In the genomic region with DNA sequence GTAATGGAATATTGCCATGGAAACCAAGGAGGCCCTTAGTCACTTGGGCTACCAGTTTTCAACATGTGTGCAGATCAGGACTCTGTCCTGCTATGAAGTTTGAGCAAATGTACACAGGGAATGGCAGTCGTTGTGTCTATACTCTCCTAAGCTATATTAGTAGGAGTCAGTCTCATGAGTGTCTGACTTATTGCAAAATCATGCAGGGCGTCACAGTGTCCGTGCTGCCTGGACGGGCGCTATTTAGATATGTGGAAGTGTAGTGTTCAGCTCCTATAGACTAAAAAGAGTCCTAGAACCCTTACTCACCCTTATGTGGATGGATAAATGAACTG, we compare ENCODE assay signal across 9 mouse cellular contexts.
DNase-seq lines count a peak whose midpoint lies in the region; ATAC-seq and TF ChIP-seq lines count a peak whose summit lies in the region.
"Had no signal": no experiment of that assay in that cellular context is flagged by ENCODE, and none has a peak within 500 bp of the region (broad histone marks: within the 10 kb centered on the region; RNA-seq: fewer than 3 reads in every experiment).

No protein-coding gene starts in this region.

- H3K4me1 ChIP-seq in heart, embryonic 16.5 days (ENCODE audit: control insufficient read depth, insufficient read depth, low read length), result no peaks in the 10 kb centered on the region
- H3K4me1 ChIP-seq in midbrain, embryonic 10.5 days, result peaks cover 6% of the 10 kb centered on the region
- no peaks in the 10 kb centered on the region for H3K4me1 ChIP-seq in midbrain, embryonic 14.5 days (ENCODE audit: control insufficient read depth, insufficient read depth, low read length)
- H3K4me1 ChIP-seq in intestine, embryonic 15.5 days (replicated peaks), result no peaks in the 10 kb centered on the region
- no peaks in the 10 kb centered on the region for H3K4me1 ChIP-seq in stomach, postnatal 0 days (replicated peaks; ENCODE audit: control insufficient read depth, insufficient read depth)
- H3K4me1 ChIP-seq: liver, embryonic 15.5 days had no signal

- H3K4me2 ChIP-seq in heart, embryonic 16.5 days (ENCODE audit: low read depth, low read length), result peak overlapping the region; percentile 67
- H3K4me2 ChIP-seq in midbrain, embryonic 14.5 days (ENCODE audit: low read length), result no peak overlapping the region
- H3K4me2 ChIP-seq in intestine, embryonic 15.5 days (replicated peaks), result peak overlapping the region; percentile 50
- H3K4me2 ChIP-seq in stomach, postnatal 0 days (replicated peaks; ENCODE audit: low read depth), result peak overlapping the region; percentile 52
- H3K4me2 ChIP-seq: liver, embryonic 15.5 days had no signal

- H3K36me3 ChIP-seq in heart, embryonic 16.5 days (ENCODE audit: control insufficient read depth, insufficient read depth), result no peaks in the 10 kb centered on the region
- no peaks in the 10 kb centered on the region for H3K36me3 ChIP-seq in midbrain, embryonic 10.5 days
- H3K36me3 ChIP-seq in midbrain, embryonic 14.5 days (ENCODE audit: control insufficient read depth, insufficient read depth, low read length), result no peaks in the 10 kb centered on the region
- no peaks in the 10 kb centered on the region for H3K36me3 ChIP-seq in intestine, embryonic 15.5 days
- H3K36me3 ChIP-seq in stomach, postnatal 0 days (ENCODE audit: control insufficient read depth, insufficient read depth, low read length), result no peaks in the 10 kb centered on the region
- H3K36me3 ChIP-seq: liver, embryonic 15.5 days had no signal

- no peaks in the 10 kb centered on the region for H3K9me3 ChIP-seq in heart, embryonic 16.5 days (replicated peaks; ENCODE audit: control insufficient read depth, low read length)
- H3K9me3 ChIP-seq in midbrain, embryonic 10.5 days (replicated peaks), result no peaks in the 10 kb centered on the region
- no peaks in the 10 kb centered on the region for H3K9me3 ChIP-seq in midbrain, embryonic 14.5 days (ENCODE audit: control insufficient read depth, low read length)
- no peaks in the 10 kb centered on the region for H3K9me3 ChIP-seq in intestine, embryonic 15.5 days
- no peaks in the 10 kb centered on the region for H3K9me3 ChIP-seq in stomach, postnatal 0 days (ENCODE audit: control insufficient read depth, low read length)
- H3K9me3 ChIP-seq: liver, embryonic 15.5 days had no signal

- TF ChIP-seq CTCF in stomach, postnatal 0 days (IDR thresholded peaks at IDR 0.05; ENCODE audit: low read depth), result no peak

- peak overlapping the region; percentile 57 for H3K4me3 ChIP-seq in heart, embryonic 16.5 days (ENCODE audit: low read length)
- no peak overlapping the region for H3K4me3 ChIP-seq in midbrain, embryonic 10.5 days
- no peak overlapping the region for H3K4me3 ChIP-seq in midbrain, embryonic 14.5 days (replicated peaks; ENCODE audit: low read depth, low read length)
- peak overlapping the region; percentile 35 for H3K4me3 ChIP-seq in intestine, embryonic 15.5 days (replicated peaks)
- peak overlapping the region; percentile 34; the same call in 1 of the 2 replicates for H3K4me3 ChIP-seq in stomach, postnatal 0 days (ENCODE audit: low read depth, low read length)
- H3K4me3 ChIP-seq: liver, embryonic 15.5 days had no signal

- peak; percentile 51 for ATAC-seq in heart, embryonic 16.5 days (replicated peaks; ENCODE audit: extremely low read depth, insufficient read depth, low FRiP score)
- ATAC-seq in midbrain, embryonic 14.5 days (ENCODE audit: low FRiP score, low TSS enrichment), result no peak
- no peak; the same call in 1 of the 2 replicates for ATAC-seq in intestine, embryonic 15.5 days
- no peak; the same call in 1 of the 2 replicates for ATAC-seq in stomach, postnatal 0 days (ENCODE audit: low FRiP score, low TSS enrichment)

- no peak for TF ChIP-seq EP300 in stomach, postnatal 0 days (optimal IDR thresholded peaks at IDR 0.05)

- 38% methylated on average over 5 of the region's 5 CpGs for WGBS in heart, embryonic 16.5 days
- WGBS in midbrain, embryonic 10.5 days, result 85% methylated on average over 5 of the region's 5 CpGs
- 91% methylated on average over 5 of the region's 5 CpGs for WGBS in midbrain, embryonic 14.5 days
- WGBS in intestine, embryonic 15.5 days, result 39% methylated on average over 5 of the region's 5 CpGs
- 51% methylated on average over 5 of the region's 5 CpGs for WGBS in stomach, postnatal 0 days

- H3K27me3 ChIP-seq in heart, embryonic 16.5 days (ENCODE audit: control insufficient read depth, insufficient read depth, low read length), result no peaks in the 10 kb centered on the region
- H3K27me3 ChIP-seq in midbrain, embryonic 10.5 days (ENCODE audit: low read depth, poor library complexity, severe bottlenecking), result no peaks in the 10 kb centered on the region
- no peaks in the 10 kb centered on the region for H3K27me3 ChIP-seq in midbrain, embryonic 14.5 days (ENCODE audit: control insufficient read depth, insufficient read depth, low read length)
- H3K27me3 ChIP-seq in intestine, embryonic 15.5 days (replicated peaks), result no peaks in the 10 kb centered on the region
- no peaks in the 10 kb centered on the region for H3K27me3 ChIP-seq in stomach, postnatal 0 days (ENCODE audit: control insufficient read depth, insufficient read depth, low read length)
- H3K27me3 ChIP-seq: liver, embryonic 15.5 days had no signal

- no peak for DNase-seq in heart, adult 9 months (ENCODE audit: low spot score in 2 of 2)
- DNase-seq in midbrain, embryonic 10.5 days (ENCODE audit: low spot score), result no peak
- no peak for DNase-seq in midbrain, embryonic 14.5 days
- DNase-seq in stomach, postnatal 0 days (ENCODE audit: low spot score), result no peak
- no peak for DNase-seq in right cerebral cortex, adult 2 months (ENCODE audit: low spot score in 2 of 2)
- DNase-seq in thymus, postnatal 14 days, result no peak

- peak overlapping the region; percentile 73 for H3K9ac ChIP-seq in heart, embryonic 16.5 days (ENCODE audit: low read length)
- no peak overlapping the region for H3K9ac ChIP-seq in midbrain, embryonic 14.5 days (replicated peaks; ENCODE audit: low read length)
- H3K9ac ChIP-seq in intestine, embryonic 15.5 days, result peak overlapping the region; percentile 33
- peak overlapping the region; percentile 58; the same call in 1 of the 2 replicates for H3K9ac ChIP-seq in stomach, postnatal 0 days (ENCODE audit: low read length)
- H3K9ac ChIP-seq: liver, embryonic 15.5 days had no signal

- peak overlapping the region; percentile 93 for H3K27ac ChIP-seq in heart, embryonic 16.5 days (ENCODE audit: low read length)
- H3K27ac ChIP-seq in midbrain, embryonic 10.5 days (replicated peaks), result 0 out of 2 replicates have a peak overlapping the region, but pooled peaks have one; percentile 59
- H3K27ac ChIP-seq in midbrain, embryonic 14.5 days (replicated peaks; ENCODE audit: low read depth, low read length), result no peak overlapping the region
- H3K27ac ChIP-seq in intestine, embryonic 15.5 days, result peak overlapping the region; percentile 92
- peak overlapping the region; percentile 95 for H3K27ac ChIP-seq in stomach, postnatal 0 days (replicated peaks)
- H3K27ac ChIP-seq: liver, embryonic 15.5 days had no signal

Comparison
In these comparisons a context has a peak if more than half of its experiments do, and no peak if none do; other contexts are left out.
1. H3K4me3 ChIP-seq: peak in heart, embryonic 16.5 days (single experiment), intestine, embryonic 15.5 days (single experiment) and stomach, postnatal 0 days (single experiment); none in midbrain, embryonic 10.5 days (single experiment) and midbrain, embryonic 14.5 days (single experiment).